Mouse (Mus musculus) gastrocnemius, adult 18-20 months (tissue): ENCODE measurements around the gene Wnt4. TPM values are rescaled to one million over a fixed set of nuclear protein-coding genes. Genes with fewer than 3 reads are reported as not detected.

ENCODE experiments used
- DNase-seq: peaks from one replicate; pipeline ENCODE4 v3.0.0; 2021; ENCODE audit warnings: low spot score
- total RNA-seq, 2 experiments: library from RNA; stranded (reverse); gene quantifications; 2 replicates each; pipeline ENCODE4 v1.2.3; 2021

Gene Wnt4
- total RNA-seq, 2 experiments from 2014 or later = 11.3 to 12.9 TPM

- no peak for DNase-seq
Observed at GRCm38 (mm10) chr4:137278144-137279040, 1.1 kb downstream of the Wnt4 start.

GRCm38 (mm10) chr4:137279346-137279745 is 2.1 kb downstream of the Wnt4 start:
- no peak for DNase-seq

GRCm38 (mm10) chr4:137281273-137281672 is 4.0 kb downstream of the Wnt4 start:
- DNase-seq = no peak

- no peak for DNase-seq
Observed at GRCm38 (mm10) chr4:137282122-137282521, 4.8 kb downstream of the Wnt4 start.

GRCm38 (mm10) chr4:137282584-137283406 is 5.5 kb downstream of the Wnt4 start:
- DNase-seq = no peak

GRCm38 (mm10) chr4:137283407-137283732 is 6.1 kb downstream of the Wnt4 start:
- no peak for DNase-seq

GRCm38 (mm10) chr4:137285876-137286661 is 8.8 kb downstream of the Wnt4 start:
- DNase-seq = peak; percentile 71

- DNase-seq = peak; percentile 65
Observed at GRCm38 (mm10) chr4:137286662-137286953, 9.3 kb downstream of the Wnt4 start.

GRCm38 (mm10) chr4:137287206-137287605 is 9.9 kb downstream of the Wnt4 start:
- DNase-seq = peak; percentile 70

GRCm38 (mm10) chr4:137287818-137288217 is 10.5 kb downstream of the Wnt4 start:
- peak; percentile 52 for DNase-seq

- DNase-seq = no peak
Observed at GRCm38 (mm10) chr4:137289701-137290100, 12.4 kb downstream of the Wnt4 start.

GRCm38 (mm10) chr4:137290250-137290649 is 13.0 kb downstream of the Wnt4 start:
- no peak for DNase-seq

GRCm38 (mm10) chr4:137292625-137293024 is 15.3 kb downstream of the Wnt4 start:
- DNase-seq = peak; percentile 67

- DNase-seq = no peak
Observed at GRCm38 (mm10) chr4:137294032-137294431, 16.7 kb downstream of the Wnt4 start.

- no peak for DNase-seq
Observed at GRCm38 (mm10) chr4:137294474-137294873, 17.2 kb downstream of the Wnt4 start.

- no peak for DNase-seq
Observed at GRCm38 (mm10) chr4:137294951-137295350, 17.7 kb downstream of the Wnt4 start.

- DNase-seq = no peak
Observed at GRCm38 (mm10) chr4:137297611-137298010, 20.3 kb downstream of the Wnt4 start.

GRCm38 (mm10) chr4:137298406-137298805 is 21.1 kb downstream of the Wnt4 start:
- DNase-seq = peak; percentile 51

- DNase-seq = no peak
Observed at GRCm38 (mm10) chr4:137300227-137300626, 22.9 kb downstream of the Wnt4 start.

- no peak for DNase-seq
Observed at GRCm38 (mm10) chr4:137301635-137302034, 24.3 kb downstream of the Wnt4 start.

- no peak for DNase-seq
Observed at GRCm38 (mm10) chr4:137304106-137304505, 26.8 kb downstream of the Wnt4 start.

GRCm38 (mm10) chr4:137305066-137305465 is 27.8 kb downstream of the Wnt4 start:
- no peak for DNase-seq
